Mouse (Mus musculus) myocyte (in vitro differentiated cells): ENCODE measurements at regions not wholly inside any gene's neighbourhood (a gene's known extent, or its start where the extent isn't known, plus 50 kb on each side); places are given as distances from the start of the nearest gene placed in this dataset.

Source experiments
- E2F4 ChIP-seq: IDR thresholded peaks from one replicate; pipeline ENCODE4 v1.6.1; 2011; ENCODE audit warnings: mild to moderate bottlenecking, control low read depth, moderate library complexity; ENCODE audit not compliant: insufficient read depth
- MAX ChIP-seq: IDR thresholded peaks from one replicate; pipeline ENCODE4 v1.6.1; 2011; ENCODE audit warnings: low read depth, mild to moderate bottlenecking, control low read depth
- MYOD1 ChIP-seq, 3 experiments: IDR thresholded peaks; one replicate each; pipeline ENCODE4 v1.6.1; 2011; ENCODE audit warnings: control low read depth in 2 of 3, low read depth in 2 of 3, mild to moderate bottlenecking in 2 of 3, moderate library complexity in 1 of 3; ENCODE audit not compliant: insufficient read length in 2 of 3, control insufficient read depth in 1 of 3
- MYOG ChIP-seq, 3 experiments: IDR thresholded peaks; one replicate each; pipeline ENCODE4 v1.6.1; 2011; ENCODE audit warnings: control low read depth in 2 of 3, low read depth in 2 of 3, mild to moderate bottlenecking in 2 of 3; ENCODE audit not compliant: insufficient read length in 2 of 3, control insufficient read depth in 1 of 3, insufficient read depth in 1 of 3
- POLR2A ChIP-seq: IDR thresholded peaks from one replicate; pipeline ENCODE4 v1.6.1; 2011; ENCODE audit warnings: low read depth, mild to moderate bottlenecking, control low read depth, moderate library complexity; ENCODE audit not compliant: insufficient read length
- POLR2AphosphoS2 ChIP-seq: IDR thresholded peaks from one replicate; pipeline ENCODE4 v1.6.1; 2011; ENCODE audit warnings: low read depth, control low read depth; ENCODE audit not compliant: insufficient read length
- SRF ChIP-seq: IDR thresholded peaks from one replicate; pipeline ENCODE4 v1.6.1; 2011; ENCODE audit warnings: low read depth; ENCODE audit not compliant: control insufficient read depth, insufficient read length
- TCF12 ChIP-seq: IDR thresholded peaks from one replicate; pipeline ENCODE4 v1.6.1; 2011; ENCODE audit warnings: mild to moderate bottlenecking, control low read depth; ENCODE audit not compliant: poor library complexity, insufficient read depth, severe bottlenecking
- TCF3 ChIP-seq: IDR thresholded peaks from one replicate; pipeline ENCODE4 v1.6.1; 2011; ENCODE audit warnings: low read depth, control low read depth; ENCODE audit not compliant: insufficient read length
- USF1 ChIP-seq: IDR thresholded peaks from one replicate; pipeline ENCODE4 v1.6.1; 2011; ENCODE audit warnings: low read depth, mild to moderate bottlenecking, control low read depth, moderate library complexity

- TF ChIP-seq POLR2A (no peak), USF1 (no peak), E2F4 (no peak), TCF12 (no peak), MAX (no peak), MYOD1 (IDR thresholded peaks at IDR 0.05; ENCODE audit: control insufficient read depth in 1 of 3, insufficient read length in 2 of 3, low read depth in 2 of 3) (no peak), MYOG (IDR thresholded peaks at IDR 0.05; ENCODE audit: control insufficient read depth in 1 of 3, insufficient read depth in 1 of 3, insufficient read length in 2 of 3, low read depth in 2 of 3) (no peak), SRF (no peak), POLR2AphosphoS2 (no peak), TCF3 (no peak)
These were observed 136.0 kb upstream of the Fndc3a start for GRCm38 (mm10) chr14:72845621-72846440.
